Mouse (Mus musculus) kidney, adult 9 months (tissue): Measurements from ENCODE around the gene Rnf31.
A peak's percentile ranks its signal among the peaks of the same experiment; 100 is the strongest.

Source experiments
- DNase-seq: peaks from one replicate; pipeline ENCODE4 v3.0.0; 2022

Rnf31 gene

GRCm38 (mm10) chr14:55577871-55578667, 13.4 kb upstream of the Rnf31 start, which contains the start of gene Psme1:
Psme1 (plus strand) TSS chr14:55578123.
- peak; percentile 77 for DNase-seq

DNA sequence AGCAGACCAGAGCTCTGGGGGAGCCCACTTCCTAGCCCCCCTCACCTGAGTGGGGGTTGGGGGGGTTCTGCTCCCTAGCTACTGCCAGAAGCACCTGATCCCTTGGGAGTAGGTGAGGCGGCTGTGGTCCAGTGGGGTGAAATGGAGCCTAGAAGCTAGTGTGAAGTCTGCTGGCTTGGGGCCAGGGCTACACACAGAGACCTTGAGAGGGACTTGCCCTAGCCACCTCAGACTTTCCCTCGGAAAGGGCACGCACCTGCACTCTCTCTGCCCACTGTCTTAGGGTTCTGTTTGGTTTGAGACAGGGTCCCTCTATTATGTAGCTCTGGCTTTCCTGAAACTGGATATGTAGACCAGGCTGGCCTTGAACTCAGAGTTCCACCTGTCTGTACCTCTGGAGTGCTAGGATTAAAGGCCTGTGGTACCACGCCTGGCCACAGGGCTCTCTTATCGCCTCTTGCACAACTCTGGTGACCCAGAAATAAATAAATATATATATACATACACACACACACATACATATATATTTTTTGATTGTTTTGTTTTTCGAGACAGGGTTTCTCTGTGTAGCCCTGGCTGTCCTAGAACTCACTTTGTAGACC, 12.7 kb upstream of the Rnf31 start:
- peak; percentile 79 for DNase-seq

DNA sequence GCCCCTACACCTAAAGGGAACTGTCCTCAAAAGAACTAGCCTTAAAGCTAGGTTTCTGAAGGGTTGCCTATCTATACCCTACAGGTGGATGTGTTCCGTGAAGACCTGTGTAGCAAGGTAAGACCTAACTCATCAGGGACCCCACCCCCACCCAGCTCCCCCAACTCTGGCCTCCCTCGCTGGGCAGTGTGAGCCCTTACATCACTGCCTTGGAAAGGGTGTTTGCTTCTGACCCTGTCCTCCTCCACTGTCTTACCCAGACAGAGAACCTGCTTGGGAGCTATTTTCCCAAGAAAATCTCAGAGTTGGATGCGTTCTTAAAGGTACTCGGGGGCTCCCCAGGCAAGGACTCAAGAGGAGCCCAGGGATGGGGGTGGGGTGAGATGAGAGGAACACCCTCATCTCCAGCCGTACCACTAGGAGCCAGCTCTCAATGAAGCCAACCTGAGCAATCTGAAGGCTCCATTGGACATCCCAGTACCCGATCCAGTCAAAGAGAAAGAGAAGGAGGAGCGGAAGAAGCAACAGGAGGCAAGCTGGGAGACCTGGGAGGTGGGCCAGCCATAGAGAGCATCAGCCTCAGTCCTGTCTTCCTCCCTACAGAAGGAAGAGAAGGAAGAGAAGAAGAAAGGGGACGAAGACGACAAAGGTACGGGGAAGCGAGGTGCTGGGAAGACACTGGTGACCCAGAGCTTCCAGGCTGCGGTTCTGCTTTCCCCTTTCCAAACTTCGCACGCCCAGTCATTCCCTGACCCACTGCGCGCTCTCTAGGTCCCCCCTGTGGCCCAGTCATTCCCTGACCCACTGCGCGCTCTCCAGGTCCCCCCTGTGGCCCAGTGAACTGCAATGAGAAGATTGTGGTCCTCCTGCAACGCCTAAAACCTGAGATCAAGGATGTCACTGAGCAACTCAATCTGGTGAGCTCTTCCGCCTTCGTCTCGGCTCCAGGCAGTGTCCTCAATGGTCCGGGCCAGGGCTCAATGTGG, 11.7 kb upstream of the Rnf31 start:
- no peak for DNase-seq

DNA sequence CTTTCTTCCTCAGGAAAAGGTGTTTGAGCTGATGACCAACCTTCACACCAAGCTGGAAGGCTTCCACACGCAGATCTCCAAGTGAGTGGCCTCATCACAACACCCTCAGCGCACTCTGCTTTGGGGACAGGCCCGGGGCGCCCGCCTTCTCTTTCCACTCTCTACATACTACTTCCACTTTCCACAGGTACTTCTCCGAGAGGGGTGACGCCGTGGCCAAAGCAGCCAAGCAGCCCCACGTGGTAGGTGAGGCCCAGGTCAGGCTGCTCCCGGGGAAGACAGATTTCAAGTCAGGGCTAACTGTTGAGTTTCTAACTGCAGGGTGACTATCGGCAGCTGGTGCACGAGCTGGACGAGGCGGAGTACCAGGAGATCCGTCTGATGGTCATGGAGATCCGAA, 10.8 kb upstream of the Rnf31 start:
- no peak for DNase-seq

DNA sequence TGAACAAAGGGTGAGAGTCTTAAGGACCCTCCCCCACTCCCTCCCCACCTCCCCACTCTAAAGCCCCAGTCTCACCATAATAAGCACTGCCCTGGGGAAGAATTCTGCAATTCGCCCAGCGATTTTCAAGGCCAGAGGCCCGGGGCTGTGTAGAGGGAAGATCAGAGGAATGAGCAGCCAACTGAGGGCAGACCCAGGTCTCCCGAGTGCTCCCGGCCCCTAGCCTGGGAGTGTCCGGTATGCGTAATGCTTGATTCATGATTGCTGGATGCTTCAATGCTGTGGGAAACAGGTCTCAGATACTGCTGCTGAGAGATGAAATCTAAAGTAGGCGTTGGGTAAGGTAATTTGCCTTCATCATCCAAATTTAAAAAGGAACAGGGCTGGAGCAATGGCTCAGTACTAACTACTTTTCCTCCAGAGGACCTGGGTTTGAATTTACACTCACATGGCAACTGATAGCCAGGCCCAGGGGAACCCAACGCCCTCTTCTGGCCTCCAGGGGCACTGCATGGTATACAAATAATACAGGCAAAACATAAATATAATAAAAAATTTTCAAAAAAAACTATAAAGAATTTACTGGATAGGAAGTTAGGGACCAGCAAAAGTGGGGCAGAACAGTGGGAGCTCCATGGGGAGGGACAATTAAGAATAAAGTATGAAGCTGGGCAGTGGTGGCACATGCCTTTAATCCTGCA, 9.4 kb upstream of the Rnf31 start:
- no peak for DNase-seq

DNA sequence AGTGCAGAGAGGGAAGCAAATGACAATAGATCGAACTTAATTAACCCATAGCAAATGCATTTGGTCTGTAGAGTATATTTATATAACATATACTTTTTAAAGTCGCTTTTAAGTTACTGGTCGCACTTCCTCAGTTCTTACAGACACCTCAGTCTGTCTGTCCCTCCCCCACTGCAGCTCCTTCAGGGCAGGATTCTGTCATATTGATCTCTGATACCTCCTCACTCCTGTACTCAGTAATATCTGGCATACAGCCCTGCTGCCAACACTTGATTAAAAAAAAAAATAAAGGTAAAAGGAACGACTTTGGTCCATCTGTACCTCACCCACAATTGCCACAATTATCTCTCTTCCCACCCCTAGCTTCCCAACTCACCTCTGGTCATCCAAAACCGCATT, 7.2 kb upstream of the Rnf31 start:
- no peak for DNase-seq

GRCm38 (mm10) chr14:55584702-55585565, 6.6 kb upstream of the Rnf31 start, which contains the start of gene Emc9:
Emc9 (minus strand) TSS chr14:55585302.
- DNase-seq, result peak; percentile 87

- no peak for DNase-seq
Observed at GRCm38 (mm10) chr14:55585566-55585960, 5.9 kb upstream of the Rnf31 start.

GRCm38 (mm10) chr14:55586149-55586548, 5.4 kb upstream of the Rnf31 start:
- DNase-seq, result no peak

DNA sequence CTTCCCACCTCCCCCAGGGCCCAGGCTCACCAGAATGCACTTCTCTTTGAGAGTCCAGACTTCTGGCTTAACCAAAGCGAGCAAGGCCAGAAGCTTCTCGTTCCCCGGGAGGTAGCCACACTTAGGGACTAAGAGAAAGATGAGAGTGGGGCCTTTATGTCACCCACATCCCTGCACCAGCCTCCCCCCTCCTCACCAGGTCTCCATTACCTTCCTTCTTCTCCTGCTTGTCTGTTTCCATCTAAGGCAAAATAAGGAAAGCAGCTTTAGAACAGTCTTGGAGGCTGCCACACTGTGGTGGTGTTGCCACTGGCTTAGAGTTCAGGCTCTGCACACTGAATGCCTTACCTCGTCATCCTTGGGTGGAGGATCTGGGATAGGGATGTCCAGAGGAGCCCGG, 2.2 kb upstream of the Rnf31 start:
- no peak for DNase-seq

DNA sequence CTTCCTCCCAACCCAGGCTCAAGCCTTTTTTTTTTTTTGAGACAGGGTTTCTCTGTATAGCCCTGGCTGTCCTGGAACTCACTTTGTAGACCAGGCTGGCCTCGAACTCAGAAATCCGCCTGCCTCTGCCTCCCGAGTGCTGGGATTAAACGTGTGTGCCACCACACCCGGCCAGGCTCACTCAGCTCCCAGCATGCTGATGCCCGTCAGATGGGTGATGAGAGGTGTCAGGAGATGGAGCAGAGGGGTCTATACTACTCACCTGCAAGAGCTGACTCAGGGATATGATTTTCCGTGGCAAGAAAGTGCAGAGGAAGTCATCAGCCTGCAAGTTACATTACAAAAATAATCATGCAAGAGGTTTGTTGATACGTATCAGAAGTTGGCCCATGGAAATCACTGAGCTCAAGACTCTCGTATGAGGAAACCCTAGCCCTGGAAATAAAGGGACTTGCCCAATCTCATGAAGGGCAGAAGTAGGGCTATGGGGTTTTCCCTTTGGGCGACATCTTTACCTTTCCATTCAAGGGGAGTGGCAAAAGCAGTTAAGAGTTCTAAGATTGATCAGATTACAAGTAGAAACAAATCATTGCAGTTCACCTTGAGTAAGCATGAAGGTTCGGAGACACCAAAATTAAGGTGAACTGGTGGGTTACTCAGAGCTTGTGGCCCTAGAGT, 1.6 kb upstream of the Rnf31 start:
- no peak for DNase-seq

DNA sequence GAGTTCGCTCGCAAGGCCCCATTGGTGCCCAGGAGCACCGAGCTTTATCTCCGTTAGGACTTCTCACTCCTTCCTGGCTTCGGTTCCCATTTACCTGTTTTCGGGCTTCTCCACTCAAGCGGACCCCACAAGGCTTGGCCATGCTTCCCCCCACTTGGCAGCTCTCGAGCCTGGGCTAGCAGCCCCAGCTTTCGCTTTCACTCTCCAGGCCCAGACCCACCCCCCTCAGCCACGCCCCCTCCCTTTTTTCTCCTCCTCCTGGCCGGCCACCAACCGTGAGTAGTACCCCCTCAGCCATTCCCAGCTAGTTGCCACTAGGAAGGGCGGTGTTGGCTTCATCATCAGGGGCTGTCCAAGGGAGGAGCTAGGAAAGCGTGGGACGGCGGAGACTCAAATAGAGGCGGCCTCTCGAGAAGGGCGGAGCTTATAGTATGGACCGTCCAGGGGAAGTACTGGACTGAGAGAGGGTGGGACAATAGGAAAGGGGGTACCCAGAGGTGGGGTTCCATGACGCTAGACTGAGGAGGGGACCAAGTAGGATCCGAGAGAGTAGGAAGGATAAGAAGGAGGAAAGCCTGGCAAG, 669 bp upstream of the Rnf31 start, which contains the start of gene Psme2:
Psme2 (minus strand) TSS at position 366 of the 583 bp plus-strand sequence.
- peak; percentile 99 for DNase-seq

GRCm38 (mm10) chr14:55592226-55592625, 718 bp downstream of the Rnf31 start:
- DNase-seq, result peak; percentile 49

- no peak for DNase-seq
Observed at GRCm38 (mm10) chr14:55596036-55596690, 4.7 kb downstream of the Rnf31 start.

DNA sequence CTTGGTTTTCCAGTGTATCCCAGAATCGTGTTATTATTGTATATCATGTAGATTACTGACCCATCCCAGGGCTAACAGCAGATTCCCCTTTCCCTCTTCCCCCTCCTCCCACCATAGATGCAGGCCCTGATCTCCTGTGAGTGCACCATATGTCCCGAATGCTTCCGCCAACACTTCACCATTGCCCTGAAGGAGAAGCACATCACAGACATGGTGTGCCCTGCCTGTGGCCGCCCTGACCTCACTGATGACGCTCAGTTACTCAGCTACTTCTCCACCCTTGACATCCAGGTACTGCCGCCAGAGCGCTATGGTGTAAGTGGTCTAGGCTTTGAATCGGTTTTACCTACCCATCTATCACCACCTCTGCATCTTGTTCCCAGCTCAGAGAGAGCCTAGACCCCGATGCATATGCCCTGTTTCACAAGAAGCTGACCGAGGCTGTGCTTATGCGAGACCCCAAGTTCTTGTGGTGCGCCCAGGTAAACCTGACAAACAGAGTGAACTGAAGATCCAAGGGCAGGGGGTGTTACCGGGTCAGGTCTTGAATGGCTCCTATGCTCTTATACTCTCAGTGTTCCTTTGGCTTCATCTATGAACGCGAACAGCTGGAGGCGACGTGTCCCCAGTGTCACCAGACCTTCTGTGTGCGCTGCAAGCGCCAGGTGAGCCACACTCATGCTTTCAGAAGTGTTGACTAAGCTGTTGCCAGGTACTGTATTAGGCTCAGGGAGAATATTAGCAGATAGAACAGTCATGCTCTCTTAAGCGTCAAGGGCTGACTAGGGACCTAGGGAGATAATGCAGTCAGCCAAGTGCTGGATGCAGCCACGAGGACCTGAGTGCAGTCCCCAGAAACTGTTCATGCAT, 7.2 kb downstream of the Rnf31 start:
- DNase-seq, result no peak

DNA sequence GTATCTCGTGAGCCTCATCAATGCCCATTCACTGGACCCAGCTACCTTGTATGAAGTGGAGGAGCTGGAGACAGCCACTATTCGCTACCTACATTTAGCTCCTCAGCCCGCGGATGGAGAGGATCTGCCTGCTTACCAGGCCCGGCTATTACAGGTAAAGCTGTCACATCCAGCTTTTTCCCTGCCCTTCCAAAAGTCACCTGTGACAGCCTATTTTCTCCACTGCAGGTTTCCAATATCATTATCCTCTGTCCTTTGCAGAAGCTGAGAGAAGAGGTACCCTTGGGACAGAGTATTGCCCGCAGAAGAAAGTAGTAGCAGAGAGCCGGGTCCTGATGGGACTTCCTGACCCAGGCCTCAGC, 11.7 kb downstream of the Rnf31 start, which contains the start of gene Irf9:
Irf9 (plus strand) TSS at position 301 of the 362 bp plus-strand sequence.
- no peak for DNase-seq

DNA sequence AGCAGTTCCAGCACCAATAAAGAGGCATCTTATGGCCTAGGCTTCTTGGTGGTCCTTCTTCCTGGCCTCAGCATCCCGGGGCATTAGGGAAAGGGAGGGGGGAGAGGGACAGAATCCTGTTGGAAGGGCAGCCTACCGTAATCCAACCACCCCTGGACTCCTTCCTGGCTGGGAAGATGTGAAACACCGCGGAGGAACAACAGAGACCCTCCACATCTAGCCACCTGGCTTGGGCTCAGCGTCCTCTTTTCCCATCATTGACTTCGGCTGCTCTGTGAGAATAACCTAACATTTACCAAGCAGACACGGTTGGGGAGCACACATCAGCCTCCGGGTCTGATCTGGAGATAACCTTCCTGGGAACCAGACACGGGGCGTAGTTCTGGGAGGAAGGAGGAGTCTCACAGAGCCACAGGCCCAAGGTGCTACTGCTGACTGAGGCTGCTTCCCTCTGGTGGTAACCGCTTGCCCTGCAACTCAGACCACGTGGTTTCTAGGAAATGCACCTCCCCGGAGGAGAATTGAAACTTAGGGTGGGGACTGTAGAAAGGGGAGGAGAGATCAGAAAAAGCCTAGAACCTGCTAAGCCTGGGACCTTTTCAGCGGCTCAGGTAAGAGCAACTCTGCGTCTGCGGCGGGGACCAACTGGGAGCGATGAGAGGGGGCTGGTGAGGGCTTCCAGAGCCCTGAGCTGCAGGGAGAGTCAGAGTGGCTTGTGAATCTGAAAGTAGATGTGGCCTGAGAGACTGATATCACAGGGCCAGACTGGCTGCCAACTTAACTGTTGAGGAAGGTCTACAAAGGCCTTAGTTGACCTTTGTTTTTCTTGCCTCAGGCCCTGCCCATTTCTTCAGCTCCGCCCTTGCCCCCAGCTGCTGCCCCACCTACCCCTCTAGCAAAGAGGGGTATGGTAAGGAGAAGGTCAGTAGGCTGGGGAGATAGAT, 12.4 kb downstream of the Rnf31 start:
- peak; percentile 98 for DNase-seq

DNA sequence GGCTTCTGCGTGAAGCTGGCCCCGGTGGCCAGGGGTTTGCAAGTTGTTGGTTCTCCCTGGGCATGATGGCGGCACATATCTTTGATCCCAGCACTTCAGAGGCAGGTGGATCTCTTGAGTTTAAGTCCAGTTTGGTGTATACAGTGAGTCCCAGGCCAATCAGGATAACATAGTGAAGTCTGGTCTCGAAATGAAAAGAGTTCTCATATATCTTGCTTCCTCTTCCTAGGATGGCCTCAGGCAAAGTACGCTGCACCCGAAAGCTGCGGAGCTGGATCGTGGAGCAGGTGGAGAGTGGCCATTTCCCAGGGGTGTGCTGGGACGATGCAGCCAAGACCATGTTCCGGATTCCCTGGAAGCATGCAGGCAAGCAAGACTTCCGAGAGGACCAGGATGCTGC, 13.3 kb downstream of the Rnf31 start:
- DNase-seq, result no peak
